Mouse (Mus musculus) erythroblast, embryonic 14.5 days (primary cell): ENCODE measurements around the gene Pcp4l1.

Source experiments
- GATA1 ChIP-seq: IDR thresholded peaks from 2 replicates; pipeline ENCODE4 v1.6.1; 2012; ENCODE audit warnings: low read length, inconsistent platforms, mixed read lengths
- TAL1 ChIP-seq: IDR thresholded peaks from 3 replicates; pipeline ENCODE4 v1.6.1; 2012; ENCODE audit warnings: low read length, inconsistent platforms, mixed read lengths

- TF ChIP-seq GATA1 (no peak), TAL1 (no peak)
Measured at GRCm38 (mm10) chr1:171234538-171234937, 38.5 kb upstream of the Pcp4l1 start.
